Mouse (Mus musculus): ENCODE data around the gene Plekho1. TPM values are rescaled to one million over a fixed set of nuclear protein-coding genes. Genes with fewer than 3 reads are reported as not detected.

Gene Plekho1
- total and polyA plus RNA-seq, 2 experiments from 2014 or later = 39.0 to 57.8 TPM

- no peak for DNase-seq (ENCODE audit: low spot score)
- H3K4me3 ChIP-seq (ENCODE audit: low read length) = no peak overlapping the region
- H3K27ac ChIP-seq = no peak overlapping the region
- H3K36me3 ChIP-seq (ENCODE audit: insufficient read depth, low read length) = no peaks in the 10 kb centered on the region
- H3K9ac ChIP-seq (replicated peaks; ENCODE audit: low read length) = 0 out of 2 replicates have a peak overlapping the region, but pooled peaks have one; percentile 98
- H3K4me2 ChIP-seq (ENCODE audit: low read depth, low read length) = peak overlapping the region; percentile 93
- H3K9me3 ChIP-seq (ENCODE audit: low read length) = no peaks in the 10 kb centered on the region
- no peak for ATAC-seq
- TF ChIP-seq CTCF (IDR thresholded peaks at IDR 0.05; ENCODE audit: low read depth) = no peak
- H3K4me1 ChIP-seq (ENCODE audit: insufficient read depth, low read length) = peaks cover 23% of the 10 kb centered on the region
- H3K27me3 ChIP-seq (ENCODE audit: insufficient read depth, low read length) = no peaks in the 10 kb centered on the region
- 30% methylated on average over 9 of the region's 9 CpGs for WGBS
Measured at GRCm38 (mm10) chr3:95997203-95997721, 1.5 kb upstream of the Plekho1 start.

- Histone ChIP-seq H3K9ac (replicated peaks; ENCODE audit: low read length) (peak overlapping the region; percentile 98), H3K36me3 (ENCODE audit: insufficient read depth, low read length) (peaks cover 4% of the 10 kb centered on the region; the same call in 1 of the 2 replicates), H3K27me3 (ENCODE audit: insufficient read depth, low read length) (no peaks in the 10 kb centered on the region), H3K4me3 (ENCODE audit: low read length) (peak overlapping the region; percentile 82), H3K9me3 (ENCODE audit: low read length) (no peaks in the 10 kb centered on the region), H3K4me2 (ENCODE audit: low read depth, low read length) (peak overlapping the region; percentile 93), H3K4me1 (ENCODE audit: insufficient read depth, low read length) (peaks cover 23% of the 10 kb centered on the region), H3K27ac (peak overlapping the region; percentile 96)
- ATAC-seq = no peak
- WGBS = 8% methylated on average over 6 of the region's 6 CpGs
- DNase-seq (ENCODE audit: low spot score) = no peak
- TF ChIP-seq CTCF (IDR thresholded peaks at IDR 0.05; ENCODE audit: low read depth) = no peak
Measured at GRCm38 (mm10) chr3:95996451-95997073, 761 bp upstream of the Plekho1 start.

GRCm38 (mm10) chr3:95994975-95995801 lies 613 bp downstream of the Plekho1 start:
- peak; percentile 78 for ATAC-seq

DNA sequence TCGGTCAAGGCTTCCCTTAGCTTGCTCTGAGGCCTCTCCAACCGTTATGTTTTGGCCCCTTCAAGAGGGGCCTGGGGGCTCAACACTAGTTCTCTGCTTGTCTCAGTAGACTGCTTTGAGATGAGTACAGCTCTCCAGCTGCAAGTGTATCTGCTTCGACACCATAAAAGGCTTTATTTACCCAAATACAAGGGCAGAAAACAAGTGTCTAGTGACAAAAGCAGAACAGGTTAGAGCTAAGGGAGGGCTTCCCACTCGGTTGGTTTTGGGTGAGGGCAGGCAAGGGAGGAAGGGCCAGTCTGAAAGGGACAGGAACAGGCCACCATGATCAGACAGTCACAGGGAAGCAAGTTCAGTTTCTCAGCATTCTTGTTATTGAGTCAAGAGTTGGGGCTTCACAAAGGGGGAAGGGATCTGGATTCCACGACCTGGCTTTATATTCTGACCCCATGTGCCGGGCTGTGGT lies 1.4 kb downstream of the Plekho1 start:
- Histone ChIP-seq H3K9ac (replicated peaks; ENCODE audit: low read length) (peak overlapping the region; percentile 98), H3K36me3 (ENCODE audit: insufficient read depth, low read length) (peaks cover 25% of the 10 kb centered on the region; the same call in 1 of the 2 replicates), H3K9me3 (ENCODE audit: low read length) (no peaks in the 10 kb centered on the region), H3K4me3 (ENCODE audit: low read length) (peak overlapping the region; percentile 82), H3K27me3 (ENCODE audit: insufficient read depth, low read length) (no peaks in the 10 kb centered on the region), H3K4me2 (ENCODE audit: low read depth, low read length) (peak overlapping the region; percentile 93), H3K27ac (peak overlapping the region; percentile 96), H3K4me1 (ENCODE audit: insufficient read depth, low read length) (peaks cover 23% of the 10 kb centered on the region)
- TF ChIP-seq CTCF (IDR thresholded peaks at IDR 0.05; ENCODE audit: low read depth) = no peak
- 3% methylated on average over 6 of the region's 6 CpGs for WGBS
- DNase-seq (ENCODE audit: low spot score) (no peak), ATAC-seq (no peak)

More at GRCm38 (mm10) chr3:95994975-95995801, 613 bp downstream of the Plekho1 start:
- no peak for TF ChIP-seq CTCF (IDR thresholded peaks at IDR 0.05; ENCODE audit: low read depth)
- Histone ChIP-seq H3K27ac (peak overlapping the region; percentile 96), H3K9me3 (ENCODE audit: low read length) (no peaks in the 10 kb centered on the region), H3K27me3 (ENCODE audit: insufficient read depth, low read length) (no peaks in the 10 kb centered on the region), H3K4me2 (ENCODE audit: low read depth, low read length) (peak overlapping the region; percentile 93), H3K4me3 (ENCODE audit: low read length) (peak overlapping the region; percentile 82), H3K36me3 (ENCODE audit: insufficient read depth, low read length) (peaks cover 17% of the 10 kb centered on the region; the same call in 1 of the 2 replicates), H3K4me1 (ENCODE audit: insufficient read depth, low read length) (peaks cover 23% of the 10 kb centered on the region), H3K9ac (replicated peaks; ENCODE audit: low read length) (peak overlapping the region; percentile 98)
- DNase-seq (ENCODE audit: low spot score) = no peak
- WGBS = under 1% methylated on average over 49 of the region's 51 CpGs

- WGBS = 14% methylated on average over 4 of the region's 4 CpGs
Measured at GRCm38 (mm10) chr3:95993881-95994280, 1.9 kb downstream of the Plekho1 start.

DNA sequence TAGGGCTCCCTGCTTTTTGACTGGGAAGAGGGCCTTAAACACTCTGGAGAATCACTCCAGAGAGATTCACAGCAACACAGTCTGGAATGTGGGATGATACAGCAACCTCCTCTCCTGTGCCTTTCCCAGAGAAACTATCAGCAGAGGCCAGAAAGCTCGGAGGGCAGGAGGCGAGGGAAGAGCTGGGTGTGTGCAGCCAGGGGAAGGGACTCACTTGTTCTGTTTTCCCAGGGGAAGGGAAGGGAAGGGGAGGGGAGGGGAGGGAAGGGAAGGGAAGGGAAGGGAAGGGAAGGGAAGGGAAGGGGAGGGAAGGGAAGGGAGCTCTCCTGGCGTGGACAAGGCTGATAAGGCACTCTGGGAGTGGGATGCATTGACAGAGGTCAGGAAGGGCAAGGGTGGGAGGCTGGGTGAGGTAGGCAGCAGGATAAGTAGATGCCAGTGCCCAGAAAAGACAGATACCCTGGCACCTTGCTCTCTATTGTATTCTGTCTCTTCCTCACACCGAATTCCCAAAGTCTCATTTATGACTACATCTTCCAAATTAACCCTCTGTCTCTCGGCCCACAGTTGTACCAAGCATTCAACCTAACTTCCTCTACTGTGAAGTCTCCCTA lies 2.7 kb downstream of the Plekho1 start:
- Histone ChIP-seq H3K4me1 (ENCODE audit: insufficient read depth, low read length) (peaks cover 23% of the 10 kb centered on the region), H3K4me2 (ENCODE audit: low read depth, low read length) (peak overlapping the region; percentile 93), H3K36me3 (ENCODE audit: insufficient read depth, low read length) (peaks cover 35% of the 10 kb centered on the region), H3K9me3 (ENCODE audit: low read length) (no peaks in the 10 kb centered on the region), H3K9ac (replicated peaks; ENCODE audit: low read length) (peak overlapping the region; percentile 98; the same call in 1 of the 2 replicates), H3K27me3 (ENCODE audit: insufficient read depth, low read length) (no peaks in the 10 kb centered on the region), H3K27ac (0 out of 2 replicates have a peak overlapping the region, but pooled peaks have one; percentile 20), H3K4me3 (ENCODE audit: low read length) (peak overlapping the region; percentile 82)
- WGBS = 33% methylated on average over 5 of the region's 5 CpGs
- no peak for DNase-seq (ENCODE audit: low spot score)
- no peak for ATAC-seq
- TF ChIP-seq CTCF (IDR thresholded peaks at IDR 0.05; ENCODE audit: low read depth) = no peak

More at GRCm38 (mm10) chr3:95993881-95994280, 1.9 kb downstream of the Plekho1 start:
- Histone ChIP-seq H3K9me3 (ENCODE audit: low read length) (no peaks in the 10 kb centered on the region), H3K4me2 (ENCODE audit: low read depth, low read length) (peak overlapping the region; percentile 93), H3K4me3 (ENCODE audit: low read length) (peak overlapping the region; percentile 82), H3K4me1 (ENCODE audit: insufficient read depth, low read length) (peaks cover 23% of the 10 kb centered on the region), H3K27me3 (ENCODE audit: insufficient read depth, low read length) (no peaks in the 10 kb centered on the region), H3K36me3 (ENCODE audit: insufficient read depth, low read length) (peaks cover 29% of the 10 kb centered on the region), H3K9ac (replicated peaks; ENCODE audit: low read length) (peak overlapping the region; percentile 98), H3K27ac (peak overlapping the region; percentile 96; the same call in 1 of the 2 replicates)
- 0 out of 2 replicates have a peak, but pooled peaks have one; percentile 3 for TF ChIP-seq CTCF (IDR thresholded peaks at IDR 0.05; ENCODE audit: low read depth)
- DNase-seq (ENCODE audit: low spot score) (peak; percentile 37), ATAC-seq (no peak)
